Mouse (Mus musculus): Measurements from ENCODE around the gene Btbd1. TPM values are rescaled to one million over a fixed set of nuclear protein-coding genes. Genes with fewer than 3 reads are reported as not detected.

Gene Btbd1
- polyA plus RNA-seq, 1 experiment, result 37.5 TPM

- 79% methylated on average over 10 of the region's 10 CpGs for WGBS
- Histone ChIP-seq H3K4me3 (ENCODE audit: control insufficient read depth, insufficient read depth, low read length) (no peak overlapping the region), H3K36me3 (ENCODE audit: control insufficient read depth, insufficient read depth, low read length) (peaks cover 28% of the 10 kb centered on the region), H3K27ac (ENCODE audit: control insufficient read depth, insufficient read depth, low read length) (no peak overlapping the region), H3K4me1 (replicated peaks; ENCODE audit: control insufficient read depth, insufficient read depth, low read length) (no peaks in the 10 kb centered on the region), H3K27me3 (ENCODE audit: control insufficient read depth, insufficient read depth, low read length) (no peaks in the 10 kb centered on the region)
- TF ChIP-seq CTCF (IDR thresholded peaks at IDR 0.05; ENCODE audit: borderline replicate concordance, control insufficient read depth, extremely low read depth, insufficient read depth, low read length, poor library complexity) (no peak), POLR2A (IDR thresholded peaks at IDR 0.05; ENCODE audit: control insufficient read depth, extremely low read depth, insufficient read depth, low read length, poor library complexity) (no peak)
- no peak for DNase-seq
Observed at GRCm38 (mm10) chr7:81777667-81778218, 51.5 kb downstream of the Btbd1 start.

GRCm38 (mm10) chr7:81775325-81775724 is 53.9 kb downstream of the Btbd1 start:
- no peaks in the 10 kb centered on the region for H3K27me3 ChIP-seq (ENCODE audit: control insufficient read depth, insufficient read depth, low read length)
- no peak for DNase-seq
- peaks cover 5% of the 10 kb centered on the region for H3K36me3 ChIP-seq (ENCODE audit: control insufficient read depth, insufficient read depth, low read length)
- H3K4me3 ChIP-seq (ENCODE audit: control insufficient read depth, insufficient read depth, low read length), result no peak overlapping the region
- no peak overlapping the region for H3K27ac ChIP-seq (ENCODE audit: control insufficient read depth, insufficient read depth, low read length)
- 95% methylated on average over 5 of the region's 5 CpGs for WGBS
- TF ChIP-seq POLR2A (IDR thresholded peaks at IDR 0.05; ENCODE audit: control insufficient read depth, extremely low read depth, insufficient read depth, low read length, poor library complexity) (no peak), CTCF (IDR thresholded peaks at IDR 0.05; ENCODE audit: borderline replicate concordance, control insufficient read depth, extremely low read depth, insufficient read depth, low read length, poor library complexity) (no peak)
- no peaks in the 10 kb centered on the region for H3K4me1 ChIP-seq (replicated peaks; ENCODE audit: control insufficient read depth, insufficient read depth, low read length)

- TF ChIP-seq CTCF (IDR thresholded peaks at IDR 0.05; ENCODE audit: borderline replicate concordance, control insufficient read depth, extremely low read depth, insufficient read depth, low read length, poor library complexity) (no peak), POLR2A (IDR thresholded peaks at IDR 0.05; ENCODE audit: control insufficient read depth, extremely low read depth, insufficient read depth, low read length, poor library complexity) (no peak)
- 67% methylated on average over 10 of the region's 10 CpGs for WGBS
- H3K4me1 ChIP-seq (replicated peaks; ENCODE audit: control insufficient read depth, insufficient read depth, low read length), result no peaks in the 10 kb centered on the region
- no peak overlapping the region for H3K27ac ChIP-seq (ENCODE audit: control insufficient read depth, insufficient read depth, low read length)
- no peaks in the 10 kb centered on the region for H3K36me3 ChIP-seq (ENCODE audit: control insufficient read depth, insufficient read depth, low read length)
- H3K27me3 ChIP-seq (ENCODE audit: control insufficient read depth, insufficient read depth, low read length), result no peaks in the 10 kb centered on the region
- no peak for DNase-seq
- H3K4me3 ChIP-seq (ENCODE audit: control insufficient read depth, insufficient read depth, low read length), result no peak overlapping the region
Observed at GRCm38 (mm10) chr7:81772786-81773539, 56.3 kb downstream of the Btbd1 start.

DNA sequence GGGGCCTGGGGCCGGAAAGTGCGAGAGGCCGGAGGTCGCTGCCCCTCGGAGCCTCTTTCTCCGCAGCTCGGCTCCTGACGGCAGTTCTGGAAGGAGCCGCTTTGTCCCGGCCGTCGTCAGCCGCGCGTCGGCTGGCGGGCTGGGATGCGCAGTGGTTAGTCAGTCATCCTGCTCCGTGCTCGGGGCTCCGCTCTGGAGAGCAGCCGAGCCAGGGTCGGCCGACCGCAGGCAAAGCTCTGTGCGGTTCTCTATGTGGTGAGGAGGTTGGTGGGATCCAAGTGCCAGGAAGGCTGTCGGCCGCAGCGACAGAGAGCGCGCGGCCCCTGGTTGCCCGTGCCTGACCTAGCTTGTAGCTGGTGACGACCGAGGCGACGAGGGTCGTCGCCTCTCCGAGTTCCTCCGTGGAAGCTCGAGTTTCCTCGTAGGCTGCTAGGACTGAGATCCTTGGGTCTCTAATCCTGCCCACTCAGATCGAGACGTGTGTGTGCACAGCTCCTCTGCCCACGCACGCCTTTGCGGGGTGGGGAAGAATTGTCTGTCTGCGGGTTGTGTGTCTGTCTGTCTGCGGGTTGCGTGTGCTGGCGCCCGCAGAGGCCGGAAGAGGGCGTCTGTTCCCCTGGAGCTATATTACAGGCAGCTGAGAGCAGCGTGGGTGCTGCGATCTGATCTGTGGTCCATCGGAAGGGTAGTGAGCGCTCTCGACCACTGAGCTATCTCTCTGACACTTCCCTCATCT is 66.0 kb downstream of the Btbd1 start:
- Histone ChIP-seq H3K36me3 (ENCODE audit: control insufficient read depth, insufficient read depth, low read length) (no peaks in the 10 kb centered on the region), H3K4me3 (ENCODE audit: control insufficient read depth, insufficient read depth, low read length) (peak overlapping the region; percentile 83), H3K27ac (ENCODE audit: control insufficient read depth, insufficient read depth, low read length) (peak overlapping the region; percentile 15), H3K4me1 (replicated peaks; ENCODE audit: control insufficient read depth, insufficient read depth, low read length) (peaks cover 6% of the 10 kb centered on the region), H3K27me3 (ENCODE audit: control insufficient read depth, insufficient read depth, low read length) (no peaks in the 10 kb centered on the region)
- 2% methylated on average over 60 of the region's 60 CpGs for WGBS
- TF ChIP-seq POLR2A (IDR thresholded peaks at IDR 0.05; ENCODE audit: control insufficient read depth, extremely low read depth, insufficient read depth, low read length, poor library complexity) (no peak), CTCF (IDR thresholded peaks at IDR 0.05; ENCODE audit: borderline replicate concordance, control insufficient read depth, extremely low read depth, insufficient read depth, low read length, poor library complexity) (0 out of 2 replicates have a peak, but pooled peaks have one; percentile 11)
- DNase-seq, result peak; percentile 37

DNA sequence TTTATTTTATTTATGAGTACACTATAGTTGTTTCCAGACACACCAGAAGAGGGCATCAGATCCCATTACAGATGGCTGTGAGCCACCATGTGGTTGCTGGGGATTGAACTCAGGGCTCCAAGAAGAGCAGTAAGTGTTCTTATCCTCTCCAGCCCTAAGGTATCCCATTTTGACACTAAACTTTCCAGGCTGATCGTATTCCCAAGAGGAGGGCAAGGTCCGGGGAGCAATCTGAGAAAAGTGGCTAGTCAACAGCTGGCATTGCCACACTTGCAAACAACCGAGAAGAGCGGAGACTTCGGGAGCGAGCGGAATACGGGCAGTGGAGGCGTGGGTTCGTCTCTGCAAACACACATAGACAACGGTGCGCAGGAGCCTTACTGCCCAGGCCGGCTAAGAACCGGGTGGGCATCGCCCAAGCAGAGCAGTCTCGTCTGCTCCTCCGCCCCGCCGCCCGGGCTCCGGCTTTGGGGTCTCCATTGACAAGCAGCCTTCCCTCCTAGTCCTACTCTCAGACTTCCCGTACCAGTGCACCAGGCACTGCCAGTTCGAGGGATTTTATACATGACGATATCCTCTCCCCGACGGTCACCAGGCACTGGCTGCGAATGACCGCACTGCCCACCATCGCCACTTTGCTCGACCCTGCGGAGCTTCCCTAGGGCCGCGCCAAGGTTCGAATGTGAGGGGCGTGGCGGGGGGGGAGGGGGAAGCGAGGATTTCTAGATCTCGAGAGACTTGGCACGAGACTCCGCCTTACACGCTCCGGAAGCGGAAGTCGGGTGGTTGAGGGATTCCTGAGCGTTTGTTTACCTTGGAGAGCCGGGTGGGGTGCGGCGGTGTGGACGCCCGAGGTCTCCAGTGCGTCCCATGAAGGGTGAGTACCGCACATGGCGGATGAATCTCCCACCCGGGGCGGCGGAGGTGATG is 66.8 kb downstream of the Btbd1 start, which contains the start of gene Ramac:
Ramac (plus strand) TSS at position 746 of the 930 bp plus-strand sequence.
- peak; percentile 84 for DNase-seq
- no peak for TF ChIP-seq CTCF (IDR thresholded peaks at IDR 0.05; ENCODE audit: borderline replicate concordance, control insufficient read depth, extremely low read depth, insufficient read depth, low read length, poor library complexity)
- TF ChIP-seq POLR2A (IDR thresholded peaks at IDR 0.05; ENCODE audit: control insufficient read depth, extremely low read depth, insufficient read depth, low read length, poor library complexity), result peak; percentile 85
- Histone ChIP-seq H3K4me3 (ENCODE audit: control insufficient read depth, insufficient read depth, low read length) (peak within 1 kb of the TSS; percentile 83), H3K36me3 (ENCODE audit: control insufficient read depth, insufficient read depth, low read length) (no peaks in the 10 kb centered on the region), H3K27ac (ENCODE audit: control insufficient read depth, insufficient read depth, low read length) (peak within 1 kb of the TSS; percentile 15), H3K4me1 (replicated peaks; ENCODE audit: control insufficient read depth, insufficient read depth, low read length) (peaks cover 6% of the 10 kb centered on the region), H3K27me3 (ENCODE audit: control insufficient read depth, insufficient read depth, low read length) (no peaks in the 10 kb centered on the region)
- under 1% methylated on average over 56 of the region's 56 CpGs for WGBS
